Mouse (Mus musculus) liver, postnatal 0 days (tissue): Measurements from ENCODE around the gene Pabpc1l.

Experiments
- CTCF ChIP-seq: sonication (generic); IDR thresholded peaks from 2 replicates; pipeline ENCODE4 v1.5.1; 2016; ENCODE audit warnings: antibody characterized with exemption, low read depth
- EP300 ChIP-seq: IDR thresholded peaks from 2 replicates; pipeline ENCODE4 v1.6.1; 2016; ENCODE audit warnings: antibody characterized with exemption, low read depth, mild to moderate bottlenecking

GRCm38 (mm10) chr2:163994654-163994976 is 30.6 kb upstream of the Pabpc1l start, which contains the start of gene Ywhab:
- TF ChIP-seq CTCF, result no peak
- TF ChIP-seq EP300, result no peak
